In the genomic region with DNA sequence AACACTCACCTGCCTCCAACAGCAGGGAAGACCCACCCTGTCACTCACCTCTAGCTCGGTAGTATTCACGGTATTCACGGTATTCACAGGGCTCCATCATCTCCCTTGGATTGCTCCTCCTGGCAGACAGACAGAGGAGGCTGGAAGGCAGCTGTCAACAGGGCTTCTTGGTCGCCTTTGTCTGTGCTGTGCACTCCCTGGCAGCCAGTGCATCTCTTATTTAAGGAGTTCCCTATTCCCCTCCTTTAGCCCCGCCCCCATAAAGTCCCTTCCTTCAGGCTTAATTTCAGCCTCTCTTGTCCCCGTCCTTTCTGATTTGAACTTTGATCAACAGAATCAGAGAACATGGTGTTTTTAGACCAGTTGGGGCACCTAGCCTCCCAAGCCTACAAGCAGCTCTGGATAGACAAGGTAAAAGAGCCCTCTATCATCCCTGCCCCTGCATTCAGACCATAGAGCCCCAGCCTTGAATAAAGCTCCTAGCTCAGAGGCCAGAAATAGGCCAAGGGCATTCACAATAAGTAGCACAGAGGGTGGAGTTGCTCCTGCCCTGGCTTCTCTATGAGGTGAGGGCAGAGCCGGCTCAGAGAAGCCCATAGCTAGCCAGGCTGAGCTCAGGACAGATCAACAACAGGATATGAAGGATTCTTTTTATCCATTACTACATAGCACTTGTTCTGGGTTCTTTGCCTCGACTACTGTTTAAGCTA, we compare ENCODE assay signal across 12 mouse cellular contexts. TPM values are rescaled to one million over a fixed set of nuclear protein-coding genes. Genes with fewer than 3 reads are reported as not detected.
DNase-seq lines count a peak whose midpoint lies in the region; ATAC-seq lines count a peak whose summit lies in the region.
"Had no signal": no experiment of that assay in that cellular context is flagged by ENCODE, and none has a peak within 500 bp of the region (broad histone marks: within the 10 kb centered on the region; RNA-seq: fewer than 3 reads in every experiment).

No protein-coding gene starts in this region.

- peak; percentile 63; the same call in 1 of the 2 replicates for ATAC-seq in embryonic facial prominence, embryonic 14.5 days (ENCODE audit: low read depth)
- ATAC-seq in midbrain, embryonic 13.5 days, result no peak
- ATAC-seq in midbrain, embryonic 16.5 days, result no peak
- peak; percentile 62 to 83 for ATAC-seq in hematopoietic stem cell, adult 5-6 weeks (replicated peaks in 1 of 2; ENCODE audit: insufficient read depth in 1 of 2, low FRiP score in 2 of 2, low TSS enrichment in 1 of 2, low read depth in 1 of 2, poor library complexity in 2 of 2, severe bottlenecking in 2 of 2)

- no peak overlapping the region for H3K4me2 ChIP-seq in embryonic facial prominence, embryonic 14.5 days (ENCODE audit: low read depth, low read length)
- no peak overlapping the region for H3K4me2 ChIP-seq in midbrain, embryonic 13.5 days (replicated peaks)
- H3K4me2 ChIP-seq in midbrain, embryonic 16.5 days (ENCODE audit: low read length), result no peak overlapping the region
- H3K4me2 ChIP-seq: hindbrain, embryonic 13.5 days; lung, embryonic 14.5 days; neural tube, embryonic 13.5 days had no signal

- H3K27ac ChIP-seq in embryonic facial prominence, embryonic 14.5 days (replicated peaks; ENCODE audit: low read depth, low read length), result no peak overlapping the region
- H3K27ac ChIP-seq in embryonic facial prominence, embryonic 10.5 days (replicated peaks), result no peak overlapping the region
- no peak overlapping the region for H3K27ac ChIP-seq in midbrain, embryonic 13.5 days
- no peak overlapping the region for H3K27ac ChIP-seq in midbrain, embryonic 16.5 days (ENCODE audit: low read length)
- H3K27ac ChIP-seq: hindbrain, embryonic 13.5 days; neural tube, embryonic 13.5 days had no signal

- no peaks in the 10 kb centered on the region for H3K27me3 ChIP-seq in embryonic facial prominence, embryonic 14.5 days (replicated peaks; ENCODE audit: control insufficient read depth, insufficient read depth, low read length)
- no peaks in the 10 kb centered on the region for H3K27me3 ChIP-seq in embryonic facial prominence, embryonic 10.5 days (replicated peaks; ENCODE audit: low read depth, poor library complexity, severe bottlenecking)
- no peaks in the 10 kb centered on the region for H3K27me3 ChIP-seq in midbrain, embryonic 13.5 days
- no peaks in the 10 kb centered on the region for H3K27me3 ChIP-seq in midbrain, embryonic 16.5 days (ENCODE audit: control insufficient read depth, insufficient read depth, low read depth, low read length)
- H3K27me3 ChIP-seq: hindbrain, embryonic 13.5 days; neural tube, embryonic 13.5 days had no signal

- no peak overlapping the region for H3K4me3 ChIP-seq in embryonic facial prominence, embryonic 14.5 days (ENCODE audit: low read depth, low read length)
- H3K4me3 ChIP-seq in embryonic facial prominence, embryonic 10.5 days, result no peak overlapping the region
- H3K4me3 ChIP-seq in midbrain, embryonic 13.5 days (replicated peaks), result no peak overlapping the region
- no peak overlapping the region for H3K4me3 ChIP-seq in midbrain, embryonic 16.5 days (ENCODE audit: low read depth, low read length)
- H3K4me3 ChIP-seq: hindbrain, embryonic 13.5 days; neural tube, embryonic 13.5 days had no signal

- no peaks in the 10 kb centered on the region for H3K4me1 ChIP-seq in embryonic facial prominence, embryonic 14.5 days (ENCODE audit: control insufficient read depth, insufficient read depth, low read length)
- H3K4me1 ChIP-seq in embryonic facial prominence, embryonic 10.5 days, result 0 out of 2 replicates have a peak, but pooled peaks cover 5% of the 10 kb centered on the region
- H3K4me1 ChIP-seq in midbrain, embryonic 13.5 days (replicated peaks), result peaks cover 4% of the 10 kb centered on the region; the same call in 1 of the 2 replicates
- H3K4me1 ChIP-seq in midbrain, embryonic 16.5 days (ENCODE audit: control insufficient read depth, insufficient read depth, low read length), result no peaks in the 10 kb centered on the region
- H3K4me1 ChIP-seq: hindbrain, embryonic 13.5 days; neural tube, embryonic 13.5 days had no signal

- H3K36me3 ChIP-seq in embryonic facial prominence, embryonic 14.5 days (ENCODE audit: control insufficient read depth, insufficient read depth, low read length), result no peaks in the 10 kb centered on the region
- no peaks in the 10 kb centered on the region for H3K36me3 ChIP-seq in embryonic facial prominence, embryonic 10.5 days (replicated peaks)
- no peaks in the 10 kb centered on the region for H3K36me3 ChIP-seq in midbrain, embryonic 13.5 days
- H3K36me3 ChIP-seq in midbrain, embryonic 16.5 days (ENCODE audit: control insufficient read depth, insufficient read depth, low read length), result no peaks in the 10 kb centered on the region
- H3K36me3 ChIP-seq: hindbrain, embryonic 13.5 days; neural tube, embryonic 13.5 days had no signal

- no peaks in the 10 kb centered on the region for H3K9me3 ChIP-seq in embryonic facial prominence, embryonic 14.5 days (ENCODE audit: control insufficient read depth, low read length)
- H3K9me3 ChIP-seq in embryonic facial prominence, embryonic 10.5 days, result no peaks in the 10 kb centered on the region
- no peaks in the 10 kb centered on the region for H3K9me3 ChIP-seq in midbrain, embryonic 13.5 days
- H3K9me3 ChIP-seq in midbrain, embryonic 16.5 days (replicated peaks; ENCODE audit: control insufficient read depth, low read length, poor library complexity, severe bottlenecking), result no peaks in the 10 kb centered on the region
- H3K9me3 ChIP-seq: hindbrain, embryonic 13.5 days; neural tube, embryonic 13.5 days had no signal

- DNase-seq in embryonic facial prominence, embryonic 14.5 days (ENCODE audit: low spot score), result no peak
- no peak for DNase-seq in embryonic facial prominence, embryonic 10.5 days (ENCODE audit: low spot score)
- peak; percentile 15 for DNase-seq in retina, embryonic 14.5 days (ENCODE audit: low spot score)
- DNase-seq in urinary bladder, postnatal 10 days (ENCODE audit: low spot score), result no peak
- DNase-seq in ovary, adult 18-20 months (ENCODE audit: low spot score), result no peak
- DNase-seq: cerebellum, adult 9-11 months; lung, embryonic 14.5 days had no signal

- H3K9ac ChIP-seq in embryonic facial prominence, embryonic 14.5 days (ENCODE audit: low read depth, low read length), result no peak overlapping the region
- H3K9ac ChIP-seq in midbrain, embryonic 13.5 days (replicated peaks), result 0 out of 2 replicates have a peak overlapping the region, but pooled peaks have one; percentile 19
- no peak overlapping the region for H3K9ac ChIP-seq in midbrain, embryonic 16.5 days (ENCODE audit: low read depth, low read length)
- H3K9ac ChIP-seq: hindbrain, embryonic 13.5 days; lung, embryonic 14.5 days; neural tube, embryonic 13.5 days had no signal

- 29% methylated on average over 8 of the region's 8 CpGs for WGBS in embryonic facial prominence, embryonic 14.5 days
- WGBS in embryonic facial prominence, embryonic 10.5 days, result 27% methylated on average over 8 of the region's 8 CpGs
- 20% methylated on average over 8 of the region's 8 CpGs for WGBS in midbrain, embryonic 13.5 days
- 22% methylated on average over 8 of the region's 8 CpGs for WGBS in midbrain, embryonic 16.5 days

RNA-seq across cellular contexts. Expression of a gene that starts 0.5 kb away (rescaled TPM):
- 32.0 and 67.6 TPM in 2 replicates for polyA plus RNA-seq in embryonic facial prominence, embryonic 14.5 days (2014; fragmentation: Nextera tagmentation; extraction: Ambion mirVana)
- polyA plus RNA-seq in embryonic facial prominence, embryonic 10.5 days (2016; fragmentation: Nextera tagmentation; extraction: Ambion mirVana), result 0.40 and 0.95 TPM in 2 replicates
- polyA plus RNA-seq in midbrain, embryonic 13.5 days (2015; fragmentation: Nextera tagmentation; extraction: Ambion mirVana), result 0.58 and 0.97 TPM in 2 replicates
- 1.1 and 1.7 TPM in 2 replicates for polyA plus RNA-seq in midbrain, embryonic 16.5 days (2015; fragmentation: Nextera tagmentation; extraction: Ambion mirVana)
- total RNA-seq in hematopoietic stem cell, adult 5-6 weeks (2017), result 8.3 and 24.1 TPM in 2 replicates

RNA-seq across cellular contexts. Expression of a gene that starts 57.5 kb away (rescaled TPM):
- 43.1 and 47.9 TPM in 2 replicates for polyA plus RNA-seq in embryonic facial prominence, embryonic 14.5 days (2014; fragmentation: Nextera tagmentation; extraction: Ambion mirVana)
- polyA plus RNA-seq in embryonic facial prominence, embryonic 10.5 days (2016; fragmentation: Nextera tagmentation; extraction: Ambion mirVana), result 80.6 and 87.3 TPM in 2 replicates
- 60.7 and 62.1 TPM in 2 replicates for polyA plus RNA-seq in midbrain, embryonic 13.5 days (2015; fragmentation: Nextera tagmentation; extraction: Ambion mirVana)
- polyA plus RNA-seq in midbrain, embryonic 16.5 days (2015; fragmentation: Nextera tagmentation; extraction: Ambion mirVana), result 39.2 and 43.3 TPM in 2 replicates
- 71.6 and 85.9 TPM in 2 replicates for total RNA-seq in hematopoietic stem cell, adult 5-6 weeks (2017)

Comparison
In these comparisons a context has a peak if more than half of its experiments do, and no peak if none do; other contexts are left out.
1. RNA of a gene that starts 0.5 kb away (polyA plus RNA-seq): 32.0 to 67.6 TPM in embryonic facial prominence, embryonic 14.5 days; 1.1 to 1.7 TPM in midbrain, embryonic 16.5 days, 0.58 to 0.97 TPM in midbrain, embryonic 13.5 days and 0.40 to 0.95 TPM in embryonic facial prominence, embryonic 10.5 days; every median in the first group is over 10 times any median in the second.
2. ATAC-seq: peak in embryonic facial prominence, embryonic 14.5 days (single experiment) and hematopoietic stem cell, adult 5-6 weeks (2 of 2); none in midbrain, embryonic 13.5 days (single experiment) and midbrain, embryonic 16.5 days (single experiment).